Mouse (Mus musculus) lung, postnatal 0 days (tissue): ENCODE measurements around the gene Oprm1.

Experiments
- CTCF ChIP-seq: IDR thresholded peaks from 2 replicates; pipeline ENCODE4 v1.5.1; 2016; ENCODE audit warnings: antibody characterized with exemption, mild to moderate bottlenecking
- EP300 ChIP-seq: IDR thresholded peaks from 2 replicates; pipeline ENCODE4 v1.6.1; 2016; ENCODE audit warnings: antibody characterized with exemption, mild to moderate bottlenecking, control low read depth

DNA sequence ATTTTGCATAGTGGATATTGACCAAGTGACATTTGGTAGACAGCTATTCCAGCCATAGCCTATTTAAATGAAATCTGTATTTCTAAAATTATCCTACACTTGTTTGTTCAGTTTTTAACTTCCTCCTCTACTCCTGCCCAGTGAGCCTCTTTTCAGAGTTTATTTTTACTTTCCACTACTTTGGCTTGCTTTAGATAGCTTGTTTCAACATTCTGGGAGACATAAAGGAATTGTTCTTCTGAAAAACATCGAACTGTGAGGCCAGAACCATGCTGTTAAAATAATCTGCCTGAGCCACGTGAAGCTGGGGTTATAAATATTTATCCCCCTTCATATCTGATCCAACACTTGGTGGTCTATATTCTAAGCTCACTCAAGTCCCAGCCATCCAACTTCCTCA lies 172.6 kb downstream of the Oprm1 start:
- TF ChIP-seq CTCF, result no peak
- no peak for TF ChIP-seq EP300
